Mouse (Mus musculus) intestine, postnatal 0 days (tissue): ENCODE data around the gene Chka. TPM values are rescaled to one million over a fixed set of nuclear protein-coding genes. Genes with fewer than 3 reads are reported as not detected.

Experiments used
- ATAC-seq: fragments of 200-750 bp; cut with Nextera tagmentation; 2 replicates; pipeline ENCODE4 v1.8.0; 2017; ENCODE audit warnings: mild to moderate bottlenecking, moderate TSS enrichment, moderate library complexity
- H3K27ac ChIP-seq: fragments of 300-500 bp; sonication (generic); 2 replicates; pipeline ENCODE4 v1.5.1; 2014; ENCODE audit warnings: mild to moderate bottlenecking, low read depth, low read length, moderate library complexity
- H3K27me3 ChIP-seq: fragments of 300-500 bp; sonication (generic); replicated peaks from 2 replicates; pipeline ENCODE4 v1.6.1; 2014; ENCODE audit warnings: low read length, mixed read lengths; ENCODE audit not compliant: control insufficient read depth, insufficient read depth
- H3K36me3 ChIP-seq: fragments of 300-500 bp; sonication (generic); 2 replicates; pipeline ENCODE4 v1.6.1; 2014; ENCODE audit warnings: mild to moderate bottlenecking, moderate library complexity; ENCODE audit not compliant: control insufficient read depth, insufficient read depth
- H3K4me1 ChIP-seq: fragments of 300-500 bp; sonication (generic); replicated peaks from 2 replicates; pipeline ENCODE4 v1.6.1; 2014; ENCODE audit warnings: antibody characterized with exemption, low read length, mixed read lengths; ENCODE audit not compliant: control insufficient read depth, insufficient read depth
- H3K4me2 ChIP-seq: fragments of 300-500 bp; sonication (generic); replicated peaks from 2 replicates; pipeline ENCODE4 v1.6.1; 2014; ENCODE audit warnings: low read depth, mild to moderate bottlenecking, moderate library complexity
- H3K4me3 ChIP-seq: fragments of 300-500 bp; sonication (generic); 2 replicates; pipeline ENCODE4 v1.5.1; 2014; ENCODE audit warnings: low read depth, low read length
- H3K9ac ChIP-seq: fragments of 300-500 bp; sonication (generic); 2 replicates; pipeline ENCODE4 v1.6.1; 2014; ENCODE audit warnings: mild to moderate bottlenecking, low read depth, low read length
- H3K9me3 ChIP-seq: fragments of 300-500 bp; sonication (generic); 2 replicates; pipeline ENCODE4 v1.6.1; 2016; ENCODE audit warnings: mixed run types; ENCODE audit not compliant: control insufficient read depth
- CTCF ChIP-seq: sonication (generic); IDR thresholded peaks from 2 replicates; pipeline ENCODE4 v1.5.1; 2016; ENCODE audit warnings: low read depth, mild to moderate bottlenecking, control low read depth, antibody characterized with exemption, moderate library complexity
- WGBS: fragments of 180-500 bp; shearing (Covaris S2); extraction: QIAGEN DNeasy Blood & Tissue Kit; methylation state at CpG from one replicate; pipeline ENCODE4 v1.1.7; 2014; 5-methylcytosine and 5-hydroxymethylcytosine counted together
- polyA plus RNA-seq: library from polyadenylated mRNA; unstranded; fragments of >200 nt; fragmentation: Nextera tagmentation; extraction: Ambion mirVana; gene quantifications from 2 replicates; pipeline ENCODE4 v1.2.1, GENCODE M21; 2015

The Chka gene
- polyA plus RNA-seq, 1 experiment from 2014 or later = 113 TPM

DNA sequence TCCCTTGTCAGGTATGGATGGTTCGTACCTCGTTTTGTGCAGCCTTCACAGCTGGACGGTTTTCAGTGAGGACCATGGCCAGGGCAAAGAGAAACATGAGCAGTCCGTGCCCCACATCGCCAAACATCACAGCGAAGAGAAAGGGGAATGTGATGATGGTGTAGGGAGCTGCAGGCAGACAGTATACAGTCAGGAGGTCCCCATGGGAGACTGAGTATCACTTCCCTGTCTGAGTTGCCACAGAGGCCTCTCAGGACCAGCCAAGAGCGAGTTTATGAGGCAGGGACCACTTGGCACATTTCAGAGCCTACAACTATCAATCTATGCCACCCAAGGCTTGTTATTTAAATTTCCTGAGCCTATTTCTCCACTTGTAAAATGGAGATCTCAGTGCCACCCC is 47.4 kb downstream of the Chka start:
- no peak for ATAC-seq
- no peak for TF ChIP-seq CTCF
- no peak overlapping the region for H3K4me3 ChIP-seq
- no peak overlapping the region for H3K4me2 ChIP-seq
- peaks cover 89% of the 10 kb centered on the region for H3K36me3 ChIP-seq
- no peaks in the 10 kb centered on the region for H3K4me1 ChIP-seq
- no peaks in the 10 kb centered on the region for H3K27me3 ChIP-seq
- no peak overlapping the region for H3K9ac ChIP-seq
- 84% methylated on average over 7 of the region's 7 CpGs for WGBS
- no peak overlapping the region for H3K27ac ChIP-seq
- no peaks in the 10 kb centered on the region for H3K9me3 ChIP-seq

DNA sequence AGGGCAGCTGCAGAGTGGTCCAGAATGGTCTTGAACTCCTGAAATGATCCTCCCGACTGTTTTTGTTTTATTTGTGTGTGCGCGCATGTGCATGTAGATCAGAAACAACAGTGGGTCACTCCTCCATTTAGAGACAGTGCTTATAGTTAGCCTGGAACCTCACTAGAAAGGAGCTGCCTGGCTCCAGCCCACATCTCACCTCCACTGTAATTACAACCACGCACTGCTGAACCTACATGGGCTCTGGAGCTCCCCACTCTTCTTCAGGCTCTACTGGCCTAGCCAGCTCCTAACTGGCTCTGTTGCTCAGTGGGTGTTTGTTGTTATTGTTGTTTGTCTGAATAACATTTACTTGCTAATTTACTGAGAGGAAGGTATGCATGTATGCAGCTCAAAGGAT is 48.0 kb downstream of the Chka start:
- 93% methylated on average over 4 of the region's 4 CpGs for WGBS
- H3K27me3 ChIP-seq = no peaks in the 10 kb centered on the region
- H3K36me3 ChIP-seq = peaks cover 87% of the 10 kb centered on the region

DNA sequence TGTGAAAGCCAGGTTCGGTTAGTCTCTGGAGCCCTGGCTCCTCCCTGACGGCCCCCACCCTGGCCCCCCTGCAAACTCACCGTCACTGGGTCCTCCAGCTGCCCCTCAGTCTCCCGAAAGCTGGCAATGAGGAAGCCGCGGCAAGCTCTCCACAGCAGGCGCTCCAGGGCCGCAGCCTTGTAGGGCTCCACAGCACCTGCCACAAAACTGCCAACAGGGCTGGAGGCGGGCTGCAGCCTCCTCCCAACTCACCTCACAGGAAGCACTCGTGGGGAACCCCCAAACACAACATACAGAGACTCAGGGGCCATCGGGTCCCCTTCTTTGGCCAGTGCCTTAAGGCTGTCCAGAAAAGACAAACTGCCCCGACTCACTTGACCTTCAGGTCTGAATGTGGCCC is 51.4 kb downstream of the Chka start:
- no peak for ATAC-seq
- H3K9ac ChIP-seq = no peak overlapping the region
- no peak for TF ChIP-seq CTCF
- 79% methylated on average over 12 of the region's 12 CpGs for WGBS
- H3K9me3 ChIP-seq = no peaks in the 10 kb centered on the region
- no peak overlapping the region for H3K27ac ChIP-seq
- H3K4me2 ChIP-seq = no peak overlapping the region
- H3K36me3 ChIP-seq = peaks cover 53% of the 10 kb centered on the region
- H3K27me3 ChIP-seq = no peaks in the 10 kb centered on the region
- H3K4me1 ChIP-seq = peaks cover 9% of the 10 kb centered on the region; the same call in 1 of the 2 replicates
- H3K4me3 ChIP-seq = no peak overlapping the region

More for the DNA sequence above, 48.0 kb downstream of the Chka start:
- ATAC-seq = no peak
- no peak overlapping the region for H3K9ac ChIP-seq
- no peaks in the 10 kb centered on the region; the same call in 1 of the 2 replicates for H3K4me1 ChIP-seq
- no peak overlapping the region for H3K4me3 ChIP-seq
- no peak overlapping the region for H3K27ac ChIP-seq
- TF ChIP-seq CTCF = no peak
- H3K4me2 ChIP-seq = no peak overlapping the region
- no peaks in the 10 kb centered on the region for H3K9me3 ChIP-seq

DNA sequence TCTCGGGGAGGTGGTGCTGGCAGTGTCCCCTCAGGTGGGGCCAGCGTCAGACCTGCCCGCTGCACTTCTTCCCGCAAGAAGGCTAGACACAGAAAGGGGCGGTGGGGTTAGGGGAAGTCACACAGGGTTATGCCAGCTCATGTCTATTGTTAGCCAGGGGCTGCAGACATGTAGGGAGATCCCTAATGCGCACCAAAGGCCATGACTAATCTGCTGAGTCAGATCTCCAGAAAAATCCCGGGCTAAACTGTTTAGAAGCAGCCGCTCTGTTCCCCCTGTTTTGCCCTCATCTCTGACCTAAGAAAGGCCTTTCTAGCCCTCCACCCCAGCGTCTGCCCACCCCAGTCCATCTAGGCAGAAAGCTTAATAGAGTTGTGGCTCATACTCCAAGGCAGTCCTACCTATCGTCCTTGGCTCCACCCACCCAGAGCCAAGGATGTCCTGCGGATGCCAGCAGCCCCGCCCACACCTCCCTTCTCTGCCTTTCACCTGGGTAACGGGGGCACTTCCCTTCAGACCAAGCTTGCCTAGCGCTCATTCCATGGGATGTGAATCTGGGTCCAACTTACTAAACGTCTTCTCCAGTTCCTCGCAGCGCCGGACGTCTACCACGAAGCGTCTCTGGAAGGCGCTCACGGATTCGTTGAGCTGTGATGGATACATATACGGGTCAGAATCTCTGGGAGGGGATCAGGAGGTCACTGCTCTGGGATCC is 52.2 kb downstream of the Chka start:
- no peak for TF ChIP-seq CTCF
- H3K27me3 ChIP-seq = no peaks in the 10 kb centered on the region
- ATAC-seq = no peak
- peaks cover 10% of the 10 kb centered on the region; the same call in 1 of the 2 replicates for H3K4me1 ChIP-seq
- 78% methylated on average over 25 of the region's 25 CpGs for WGBS
- peaks cover 45% of the 10 kb centered on the region for H3K36me3 ChIP-seq
- H3K4me2 ChIP-seq = peak overlapping the region; percentile 75
- no peak overlapping the region for H3K27ac ChIP-seq
- no peaks in the 10 kb centered on the region for H3K9me3 ChIP-seq
- no peak overlapping the region for H3K9ac ChIP-seq
- H3K4me3 ChIP-seq = no peak overlapping the region

DNA sequence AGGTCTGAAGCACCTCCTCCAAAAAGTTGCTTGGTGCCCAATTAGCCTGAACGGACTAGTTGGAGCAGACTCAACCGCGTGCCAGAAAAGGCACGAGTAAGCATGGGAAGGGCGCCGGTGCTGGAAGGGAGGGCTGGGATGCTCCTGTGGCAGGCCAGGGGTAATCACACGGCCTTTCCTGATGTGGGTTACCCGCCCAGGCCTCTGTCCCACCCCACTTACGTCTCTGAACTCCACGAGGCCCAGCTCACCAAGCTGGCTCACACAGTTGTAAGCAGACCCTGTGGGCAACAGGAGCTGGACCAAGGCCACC is 52.7 kb downstream of the Chka start:
- ATAC-seq = no peak
- H3K9ac ChIP-seq = no peak overlapping the region
- no peak overlapping the region for H3K27ac ChIP-seq
- no peak for TF ChIP-seq CTCF
- no peaks in the 10 kb centered on the region for H3K27me3 ChIP-seq
- peaks cover 13% of the 10 kb centered on the region; the same call in 1 of the 2 replicates for H3K4me1 ChIP-seq
- WGBS = 59% methylated on average over 10 of the region's 10 CpGs
- peak overlapping the region; percentile 75 for H3K4me2 ChIP-seq
- peaks cover 41% of the 10 kb centered on the region for H3K36me3 ChIP-seq
- no peaks in the 10 kb centered on the region for H3K9me3 ChIP-seq
- H3K4me3 ChIP-seq = no peak overlapping the region

DNA sequence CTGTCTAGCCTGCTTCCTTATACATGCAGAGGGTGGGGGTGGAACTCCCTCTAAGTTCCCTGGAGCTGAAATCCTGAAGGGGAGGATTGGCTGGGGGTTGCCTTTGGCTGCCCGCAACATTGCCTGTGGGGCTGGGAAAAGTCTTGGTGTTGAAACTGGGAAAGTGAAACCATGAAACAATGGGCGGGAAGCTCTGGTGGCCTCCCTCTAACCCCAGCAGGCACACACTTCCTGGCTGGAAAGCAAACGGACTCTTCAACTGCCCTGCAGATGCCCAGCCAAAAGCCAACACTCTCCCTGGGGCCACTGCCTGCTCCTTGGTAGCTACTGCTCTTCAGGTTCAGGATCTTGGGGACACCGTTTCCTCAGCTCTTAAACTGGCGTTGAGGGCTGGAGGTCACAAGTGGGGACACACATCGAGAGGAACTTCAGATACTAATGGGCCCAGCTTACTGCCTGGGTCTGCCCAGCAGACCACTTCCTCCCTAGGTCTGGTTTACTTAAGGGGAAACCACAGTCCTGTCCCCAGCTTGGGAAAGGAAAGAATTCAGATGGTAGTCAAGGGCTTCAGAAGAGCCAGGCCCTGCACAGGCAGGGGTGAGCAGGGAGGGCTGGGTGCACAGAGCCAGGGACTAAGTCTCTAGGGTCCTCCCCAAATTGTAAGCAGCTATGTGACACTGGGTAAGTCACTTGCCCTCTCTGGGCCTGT is 53.8 kb downstream of the Chka start:
- ATAC-seq = no peak

More for the DNA sequence above, 53.8 kb downstream of the Chka start:
- WGBS = 18% methylated on average over 6 of the region's 6 CpGs
- Histone ChIP-seq H3K9ac (peak overlapping the region; percentile 60), H3K4me3 (peak overlapping the region; percentile 62), H3K4me1 (peaks cover 13% of the 10 kb centered on the region; the same call in 1 of the 2 replicates), H3K9me3 (no peaks in the 10 kb centered on the region), H3K27ac (peak overlapping the region; percentile 91), H3K36me3 (peaks cover 43% of the 10 kb centered on the region), H3K4me2 (peak overlapping the region; percentile 75), H3K27me3 (no peaks in the 10 kb centered on the region)
- no peak for TF ChIP-seq CTCF
